In genomic region chr6:31169868-31170600, GRCm38 (mm10) we compare ENCODE assay signal across 28 mouse cellular contexts.
A peak's percentile ranks its signal among the peaks of the same experiment; 100 is the strongest.
DNase-seq lines count a peak whose midpoint lies in the region; ATAC-seq and TF ChIP-seq lines count a peak whose summit lies in the region.
"Had no signal": no experiment of that assay in that cellular context is flagged by ENCODE, and none has a peak within 500 bp of the region (broad histone marks: within the 10 kb centered on the region; RNA-seq: fewer than 3 reads in every experiment).

No protein-coding gene starts in this region.

- H3K4me2 ChIP-seq in midbrain, postnatal 0 days (ENCODE audit: low read depth, low read length, poor library complexity, severe bottlenecking) = no peak overlapping the region
- H3K4me2 ChIP-seq: embryonic facial prominence, embryonic 15.5 days; midbrain, embryonic 15.5 days; neural tube, embryonic 13.5 days had no signal

- peak; percentile 53 for TF ChIP-seq CTCF in heart, adult 2 months (IDR thresholded peaks at IDR 0.05)
- peak; percentile 35; the same call in 1 of the 2 replicates for TF ChIP-seq CTCF in layer of hippocampus, adult 2 months (conservative IDR thresholded peaks at IDR 0.05)
- TF ChIP-seq CTCF in midbrain, postnatal 0 days (IDR thresholded peaks at IDR 0.05) = peak; percentile 15; the same call in 1 of the 2 replicates

- no peak overlapping the region for H3K9ac ChIP-seq in heart, adult 2 months (ENCODE audit: low read depth, low read length)
- H3K9ac ChIP-seq in midbrain, postnatal 0 days (replicated peaks; ENCODE audit: low read length, poor library complexity, severe bottlenecking) = no peak overlapping the region
- H3K9ac ChIP-seq: embryonic facial prominence, embryonic 15.5 days; midbrain, embryonic 15.5 days; neural tube, embryonic 13.5 days had no signal

- DNase-seq in heart, adult 2 months = no peak
- no peak for DNase-seq in heart, adult 8-10 months (ENCODE audit: low spot score)
- no peak for DNase-seq in layer of hippocampus, adult 2 months (ENCODE audit: low spot score in 2 of 2)
- DNase-seq in layer of hippocampus, adult 11-12 months (ENCODE audit: low spot score) = no peak
- no peak for DNase-seq in midbrain, postnatal 0 days (ENCODE audit: low spot score)
- no peak for DNase-seq in midbrain, embryonic 10.5 days (ENCODE audit: low spot score)
- no peak for DNase-seq in urinary bladder, postnatal 36 days (ENCODE audit: low spot score in 2 of 2)
- no peak for DNase-seq in urinary bladder, adult 18-20 months (ENCODE audit: low spot score in 2 of 2)
- DNase-seq: adrenal gland, postnatal 14 days; cerebellum, adult 8-10 months; cerebellum, postnatal 36 days; embryo, embryonic 11 days; gastrocnemius, adult 2 months; kidney, adult 8-10 months; kidney, postnatal 36 days; layer of hippocampus, adult 9-11 months; left cerebral cortex, postnatal 4 days; lung, adult 18-20 months; lung, postnatal 36 days; retina, postnatal 1 day; right cerebral cortex, postnatal 25 days; thymus, postnatal 25 days had no signal

- no peaks in the 10 kb centered on the region for H3K27me3 ChIP-seq in heart, adult 2 months (ENCODE audit: control insufficient read depth, insufficient read depth, low read length)
- H3K27me3 ChIP-seq in midbrain, postnatal 0 days (ENCODE audit: insufficient read depth, low read length) = no peaks in the 10 kb centered on the region
- no peaks in the 10 kb centered on the region for H3K27me3 ChIP-seq in midbrain, embryonic 10.5 days (ENCODE audit: low read depth, poor library complexity, severe bottlenecking)
- H3K27me3 ChIP-seq: embryonic facial prominence, embryonic 15.5 days; midbrain, embryonic 15.5 days; neural tube, embryonic 13.5 days had no signal

- intact Hi-C loops in heart, adult 2 months (cut with DNase I) = no loop called here

- peaks cover 17% of the 10 kb centered on the region for H3K4me1 ChIP-seq in heart, adult 2 months (ENCODE audit: control insufficient read depth, insufficient read depth, low read length)
- no peaks in the 10 kb centered on the region for H3K4me1 ChIP-seq in midbrain, postnatal 0 days (ENCODE audit: insufficient read depth, low read length)
- no peaks in the 10 kb centered on the region for H3K4me1 ChIP-seq in midbrain, embryonic 10.5 days
- H3K4me1 ChIP-seq: embryonic facial prominence, embryonic 15.5 days; hindbrain, embryonic 10.5 days; neural tube, embryonic 13.5 days had no signal

- 60% methylated on average over 9 of the region's 9 CpGs for WGBS in heart, adult 2 months
- 66% methylated on average over 9 of the region's 9 CpGs for WGBS in midbrain, postnatal 0 days
- WGBS in midbrain, embryonic 10.5 days = 70% methylated on average over 9 of the region's 9 CpGs

- H3K4me3 ChIP-seq in heart, adult 2 months = no peak overlapping the region
- H3K4me3 ChIP-seq in layer of hippocampus, adult 2 months = no peak overlapping the region
- no peak overlapping the region for H3K4me3 ChIP-seq in midbrain, postnatal 0 days (ENCODE audit: low read depth, low read length)
- H3K4me3 ChIP-seq in midbrain, embryonic 10.5 days = no peak overlapping the region
- H3K4me3 ChIP-seq: embryonic facial prominence, embryonic 15.5 days; gastrocnemius, adult 2 months; heart, embryonic 10.5 days; hindbrain, embryonic 10.5 days; midbrain, embryonic 15.5 days; myocyte; neural tube, embryonic 13.5 days had no signal

- TF ChIP-seq POLR2A in heart, adult 2 months (IDR thresholded peaks at IDR 0.05; ENCODE audit: insufficient read depth, low read depth, low read length) = no peak

- no peaks in the 10 kb centered on the region for H3K9me3 ChIP-seq in midbrain, postnatal 0 days (ENCODE audit: low read length)
- H3K9me3 ChIP-seq in midbrain, embryonic 10.5 days (replicated peaks) = no peaks in the 10 kb centered on the region
- H3K9me3 ChIP-seq: embryonic facial prominence, embryonic 15.5 days; heart, embryonic 10.5 days; hindbrain, embryonic 10.5 days; midbrain, embryonic 15.5 days; neural tube, embryonic 13.5 days had no signal

- no peak for ATAC-seq in midbrain, postnatal 0 days (ENCODE audit: low FRiP score)
- ATAC-seq: midbrain, embryonic 15.5 days had no signal

- peaks cover 11% of the 10 kb centered on the region for H3K79me2 ChIP-seq in heart, adult 2 months (replicated peaks; ENCODE audit: control insufficient read depth, insufficient read depth, low read length)

- peaks cover 24% of the 10 kb centered on the region for H3K36me3 ChIP-seq in heart, adult 2 months (ENCODE audit: control insufficient read depth, insufficient read depth, low read length)
- no peaks in the 10 kb centered on the region for H3K36me3 ChIP-seq in midbrain, postnatal 0 days (ENCODE audit: insufficient read depth, low read length)
- no peaks in the 10 kb centered on the region for H3K36me3 ChIP-seq in midbrain, embryonic 10.5 days
- H3K36me3 ChIP-seq: embryonic facial prominence, embryonic 15.5 days; hindbrain, embryonic 10.5 days; midbrain, embryonic 15.5 days; neural tube, embryonic 13.5 days had no signal

- TF ChIP-seq EP300 in heart, adult 2 months (IDR thresholded peaks at IDR 0.05; ENCODE audit: insufficient read depth, low read depth, low read length) = no peak

- H3K27ac ChIP-seq in heart, adult 2 months = no peak overlapping the region; the same call in 1 of the 2 replicates
- H3K27ac ChIP-seq in layer of hippocampus, adult 2 months = peak overlapping the region; percentile 49
- H3K27ac ChIP-seq in midbrain, postnatal 0 days (ENCODE audit: low read depth, low read length) = no peak overlapping the region
- H3K27ac ChIP-seq in midbrain, embryonic 10.5 days (replicated peaks) = no peak overlapping the region
- H3K27ac ChIP-seq: embryonic facial prominence, embryonic 15.5 days; gastrocnemius, adult 2 months; heart, embryonic 10.5 days; hindbrain, embryonic 10.5 days; midbrain, embryonic 15.5 days; neural tube, embryonic 13.5 days had no signal
